Comparison of ENCODE assay signal across 23 mouse cellular contexts in the genomic region with DNA sequence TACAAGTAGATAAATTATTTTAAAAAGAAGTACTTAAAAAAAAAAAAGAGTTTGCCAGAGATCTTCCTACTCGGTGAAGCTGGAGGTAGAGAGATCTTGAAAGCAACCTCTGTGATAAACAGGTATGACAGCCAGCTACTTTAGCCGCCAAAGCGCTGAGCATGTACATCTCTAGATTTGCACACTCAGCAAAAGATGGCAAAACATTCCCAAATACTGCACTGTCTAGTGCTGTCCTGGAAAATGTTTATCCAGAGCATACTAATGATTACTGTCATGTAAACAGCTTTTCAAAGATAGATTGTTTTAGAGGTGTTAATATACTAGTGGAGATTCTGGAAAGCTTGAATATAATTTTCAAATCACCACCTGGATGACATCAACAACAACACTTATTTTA.
"Had no signal": no experiment of that assay in that cellular context is flagged by ENCODE, and none has a peak within 500 bp of the region (broad histone marks: within the 10 kb centered on the region; RNA-seq: fewer than 3 reads in every experiment).

No protein-coding gene starts in this region.

- H3K9ac ChIP-seq: liver, embryonic 14.5 days; liver, postnatal 0 days; lung, embryonic 15.5 days; midbrain, embryonic 13.5 days; neural tube, embryonic 13.5 days had no signal

- H3K4me2 ChIP-seq: liver, embryonic 11.5 days; lung, embryonic 15.5 days; midbrain, embryonic 13.5 days; neural tube, embryonic 13.5 days had no signal

- ATAC-seq: liver, postnatal 0 days; midbrain, embryonic 13.5 days; midbrain, embryonic 16.5 days had no signal

- H3K27me3 ChIP-seq: lung, embryonic 15.5 days; megakaryocyte, embryonic 14.5 days; midbrain, embryonic 13.5 days; neural tube, embryonic 13.5 days had no signal

- H3K4me3 ChIP-seq: layer of hippocampus, adult 2 months; lung, embryonic 15.5 days; megakaryocyte, embryonic 14.5 days; midbrain, embryonic 10.5 days; midbrain, embryonic 13.5 days; myocyte; neural tube, embryonic 13.5 days had no signal

- DNase-seq: kidney, adult 11 months; kidney, adult 9 months; kidney, postnatal 25 days; layer of hippocampus, adult 9-11 months; liver, postnatal 0 days; lung, postnatal 10 days; lung, postnatal 36 days; retina, postnatal 1 day; right cerebral cortex, postnatal 4 days; thymus, adult 2 months; thymus, postnatal 14 days had no signal

- H3K27ac ChIP-seq: kidney, postnatal 0 days; layer of hippocampus, adult 2 months; liver, embryonic 14.5 days; lung, embryonic 15.5 days; midbrain, embryonic 10.5 days; midbrain, embryonic 13.5 days; neural tube, embryonic 13.5 days; stomach, postnatal 0 days had no signal

- H3K36me3 ChIP-seq: lung, embryonic 15.5 days; midbrain, embryonic 10.5 days; midbrain, embryonic 13.5 days; neural tube, embryonic 13.5 days had no signal

- H3K4me1 ChIP-seq: midbrain, embryonic 13.5 days had no signal

- H3K9me3 ChIP-seq: lung, embryonic 15.5 days; megakaryocyte, embryonic 14.5 days; midbrain, embryonic 10.5 days; midbrain, embryonic 13.5 days; neural tube, embryonic 13.5 days had no signal
